Mouse (Mus musculus) hindbrain, embryonic 15.5 days (tissue): ENCODE results near the gene Cdk1. TPM values are rescaled to one million over a fixed set of nuclear protein-coding genes. Genes with fewer than 3 reads are reported as not detected.
A peak's percentile ranks its signal among the peaks of the same experiment; 100 is the strongest.

Experiments
- ATAC-seq: fragments of 200-750 bp; cut with Nextera tagmentation; 2 replicates; pipeline ENCODE4 v1.8.0; 2017; ENCODE audit warnings: low read depth, moderate number of reproducible peaks, moderate TSS enrichment; ENCODE audit not compliant: low FRiP score
- H3K27ac ChIP-seq: fragments of 300-500 bp; sonication (generic); replicated peaks from 2 replicates; pipeline ENCODE4 v1.5.1; 2015; ENCODE audit warnings: mild to moderate bottlenecking, inconsistent platforms
- H3K27me3 ChIP-seq: fragments of 300-500 bp; sonication (generic); 2 replicates; pipeline ENCODE4 v1.6.1; 2015; ENCODE audit warnings: control low read depth, inconsistent platforms
- H3K36me3 ChIP-seq: fragments of 300-500 bp; sonication (generic); 2 replicates; pipeline ENCODE4 v1.6.1; 2015; ENCODE audit warnings: control low read depth, inconsistent platforms
- H3K4me1 ChIP-seq: fragments of 300-500 bp; sonication (generic); replicated peaks from 2 replicates; pipeline ENCODE4 v1.6.1; 2015; ENCODE audit warnings: control low read depth, inconsistent platforms
- H3K4me2 ChIP-seq: fragments of 300-500 bp; sonication (generic); 2 replicates; pipeline ENCODE4 v1.6.1; 2015; ENCODE audit warnings: moderate library complexity, mild to moderate bottlenecking, inconsistent platforms
- H3K4me3 ChIP-seq: fragments of 300-500 bp; sonication (generic); 2 replicates; pipeline ENCODE4 v1.5.1; 2015; ENCODE audit warnings: mild to moderate bottlenecking, inconsistent platforms
- H3K9ac ChIP-seq: fragments of 300-500 bp; sonication (generic); 2 replicates; pipeline ENCODE4 v1.6.1; 2015; ENCODE audit warnings: inconsistent platforms
- H3K9me3 ChIP-seq: fragments of 300-500 bp; sonication (generic); 2 replicates; pipeline ENCODE4 v1.6.1; 2016; ENCODE audit warnings: control low read depth, inconsistent platforms
- WGBS: fragments of 180-500 bp; shearing (Covaris S2); methylation state at CpG from one replicate; pipeline ENCODE4 v1.1.7; 2015; 5-methylcytosine and 5-hydroxymethylcytosine counted together
- polyA plus RNA-seq: library from polyadenylated mRNA; unstranded; fragments of >200 nt; fragmentation: Nextera tagmentation; extraction: Ambion mirVana; gene quantifications from 2 replicates; pipeline ENCODE4 v1.2.1, GENCODE M21; 2015

The Cdk1 gene
- polyA plus RNA-seq, 1 experiment from 2014 or later: 77.9 TPM

DNA sequence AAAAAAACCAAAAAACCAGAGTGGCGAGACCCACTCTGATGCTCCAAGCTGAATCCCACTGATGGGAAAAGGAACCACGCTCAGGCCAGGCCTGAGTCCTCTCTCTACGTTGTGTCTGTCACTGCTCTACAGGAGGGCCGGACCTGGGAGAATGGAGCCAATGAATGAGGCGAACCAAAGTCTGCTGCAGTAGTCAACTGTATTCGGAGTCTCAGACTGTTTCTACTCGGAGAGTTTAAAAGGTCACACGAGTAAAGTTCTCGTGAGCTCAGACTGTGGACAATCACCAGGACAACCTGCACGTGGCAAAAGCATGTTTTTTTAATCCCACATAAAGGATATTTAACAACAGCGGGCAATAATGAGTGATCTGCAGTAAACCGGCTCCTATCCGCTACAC lies 28.8 kb downstream of the Cdk1 start:
- H3K4me3 ChIP-seq: no peak overlapping the region
- WGBS: 81% methylated on average over 13 of the region's 13 CpGs
- no peaks in the 10 kb centered on the region for H3K27me3 ChIP-seq
- H3K36me3 ChIP-seq: no peaks in the 10 kb centered on the region
- H3K27ac ChIP-seq: no peak overlapping the region
- no peak for ATAC-seq
- H3K4me2 ChIP-seq: no peak overlapping the region
- H3K9ac ChIP-seq: no peak overlapping the region
- no peaks in the 10 kb centered on the region for H3K9me3 ChIP-seq
- H3K4me1 ChIP-seq: peaks cover 6% of the 10 kb centered on the region; the same call in 1 of the 2 replicates

DNA sequence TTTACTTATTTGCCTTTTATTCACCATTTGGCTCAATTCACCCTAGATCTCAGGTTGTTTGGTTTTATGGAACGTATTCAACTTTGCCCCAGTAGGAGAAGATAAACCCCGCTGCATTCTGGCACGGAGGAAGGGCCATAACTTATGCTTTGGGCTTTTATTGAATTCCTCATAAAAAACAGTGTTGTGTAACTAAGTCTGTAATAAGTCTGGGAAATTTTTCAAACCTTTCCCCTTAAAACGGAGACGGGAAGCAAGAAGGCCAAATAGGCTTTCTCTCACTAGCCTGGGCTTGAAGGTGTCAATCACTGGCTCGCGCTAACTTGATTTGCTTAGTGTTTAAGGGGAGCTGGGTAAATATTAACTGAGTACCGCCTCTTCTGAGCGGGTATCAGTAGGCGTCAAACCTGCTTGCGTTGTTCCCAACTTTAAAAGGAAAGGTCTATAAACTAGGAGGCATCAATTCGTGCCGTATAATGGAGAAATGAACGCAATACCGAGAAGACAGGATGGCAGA lies 31.2 kb downstream of the Cdk1 start:
- H3K4me2 ChIP-seq: peak overlapping the region; percentile 18; the same call in 1 of the 2 replicates
- H3K4me3 ChIP-seq: no peak overlapping the region
- no peaks in the 10 kb centered on the region for H3K4me1 ChIP-seq
- H3K36me3 ChIP-seq: no peaks in the 10 kb centered on the region
- no peak overlapping the region for H3K9ac ChIP-seq
- H3K27ac ChIP-seq: no peak overlapping the region
- WGBS: 43% methylated on average over 15 of the region's 15 CpGs
- no peak for ATAC-seq
- no peaks in the 10 kb centered on the region for H3K9me3 ChIP-seq
- H3K27me3 ChIP-seq: no peaks in the 10 kb centered on the region

DNA sequence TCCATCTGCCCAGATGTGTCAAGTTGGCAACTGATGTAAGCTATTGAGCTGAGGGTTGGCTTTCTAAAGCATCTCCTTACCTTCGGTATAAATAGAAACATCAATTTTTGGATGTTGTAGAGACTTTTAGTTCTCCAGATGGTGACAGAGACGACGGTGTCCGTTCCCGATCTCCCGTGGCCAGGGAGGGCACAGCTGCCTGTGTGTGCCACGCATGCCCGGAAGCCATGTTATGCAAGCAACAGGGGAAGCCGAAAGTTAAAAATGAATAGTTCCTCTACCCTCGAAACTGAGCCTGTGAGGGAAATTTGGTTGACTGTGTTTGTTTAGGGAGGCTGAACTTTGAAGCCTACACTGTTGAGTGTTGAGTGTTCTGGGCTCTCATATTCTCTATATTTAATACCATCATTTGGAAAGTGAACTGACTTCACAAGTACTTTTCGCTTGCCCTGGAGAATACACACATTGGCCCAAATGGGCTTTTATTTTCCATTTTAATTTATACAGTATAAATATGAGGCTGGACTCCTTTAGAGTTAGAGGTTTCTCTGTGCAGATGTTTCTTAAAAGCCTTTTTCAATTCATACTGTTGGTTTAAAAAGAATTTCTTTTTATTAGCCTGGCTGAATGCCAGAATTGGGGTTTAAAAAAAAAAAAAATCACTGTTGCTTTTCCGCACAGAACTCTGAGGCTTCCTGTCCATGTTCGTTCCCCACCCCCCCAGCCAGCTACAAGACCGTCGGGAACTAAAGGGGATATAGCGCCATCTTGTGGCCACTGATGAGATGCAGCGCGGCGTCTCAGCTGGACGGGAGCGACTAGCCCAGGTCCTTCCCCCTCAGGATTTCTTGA lies 31.8 kb downstream of the Cdk1 start:
- no peaks in the 10 kb centered on the region for H3K27me3 ChIP-seq
- H3K4me3 ChIP-seq: no peak overlapping the region
- H3K4me2 ChIP-seq: peak overlapping the region; percentile 18; the same call in 1 of the 2 replicates
- H3K9me3 ChIP-seq: no peaks in the 10 kb centered on the region
- H3K27ac ChIP-seq: no peak overlapping the region
- no peaks in the 10 kb centered on the region for H3K4me1 ChIP-seq
- peak; percentile 69; the same call in 1 of the 2 replicates for ATAC-seq
- H3K36me3 ChIP-seq: no peaks in the 10 kb centered on the region
- no peak overlapping the region for H3K9ac ChIP-seq
- WGBS: 44% methylated on average over 21 of the region's 21 CpGs

DNA sequence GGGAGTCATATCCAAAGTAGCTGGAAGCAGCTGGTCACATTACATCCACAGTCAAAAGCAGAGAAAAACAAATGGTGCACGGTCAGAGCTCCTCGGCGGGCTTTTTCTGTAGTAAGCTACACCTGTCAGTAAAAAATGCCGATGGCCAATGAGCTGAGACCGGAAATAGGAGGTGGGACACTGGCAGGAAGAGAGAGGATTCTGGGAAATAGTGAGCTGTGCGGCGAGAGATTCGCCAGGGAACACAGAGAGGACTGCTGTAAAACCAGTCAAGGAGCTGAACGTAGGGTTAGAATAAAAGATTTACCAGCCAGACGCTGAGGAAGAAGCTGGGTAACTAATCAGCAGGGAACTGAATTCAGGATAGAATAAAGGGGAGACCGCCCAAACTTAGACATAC lies 34.2 kb downstream of the Cdk1 start:
- no peaks in the 10 kb centered on the region for H3K27me3 ChIP-seq
- H3K4me2 ChIP-seq: no peak overlapping the region

DNA sequence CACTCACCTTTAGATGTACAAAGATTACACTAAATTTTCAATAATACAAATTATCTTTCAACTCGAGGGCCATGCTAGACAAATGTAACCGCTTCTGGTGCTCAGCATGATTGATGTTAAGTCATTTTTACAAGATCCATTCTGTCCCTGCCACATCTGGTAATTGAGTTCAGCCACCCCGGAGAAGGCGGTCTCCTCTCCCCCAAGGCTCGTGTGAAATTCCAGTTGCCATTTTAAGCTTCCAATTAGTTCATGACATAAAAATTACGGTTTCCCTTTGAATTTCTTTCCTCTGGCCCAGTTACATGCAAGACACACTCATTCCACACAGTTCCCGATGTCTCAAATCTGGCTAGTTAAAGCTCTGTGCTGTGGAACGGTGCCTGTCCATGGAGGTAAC lies 38.8 kb downstream of the Cdk1 start:
- WGBS: 62% methylated on average over 8 of the region's 8 CpGs
- H3K4me3 ChIP-seq: no peak overlapping the region
- no peak for ATAC-seq

More for the DNA sequence above, 34.2 kb downstream of the Cdk1 start:
- no peaks in the 10 kb centered on the region for H3K4me1 ChIP-seq
- no peak overlapping the region for H3K9ac ChIP-seq
- H3K36me3 ChIP-seq: no peaks in the 10 kb centered on the region
- ATAC-seq: no peak
- H3K4me3 ChIP-seq: no peak overlapping the region
- H3K27ac ChIP-seq: no peak overlapping the region
- no peaks in the 10 kb centered on the region for H3K9me3 ChIP-seq
- WGBS: 85% methylated on average over 11 of the region's 11 CpGs

DNA sequence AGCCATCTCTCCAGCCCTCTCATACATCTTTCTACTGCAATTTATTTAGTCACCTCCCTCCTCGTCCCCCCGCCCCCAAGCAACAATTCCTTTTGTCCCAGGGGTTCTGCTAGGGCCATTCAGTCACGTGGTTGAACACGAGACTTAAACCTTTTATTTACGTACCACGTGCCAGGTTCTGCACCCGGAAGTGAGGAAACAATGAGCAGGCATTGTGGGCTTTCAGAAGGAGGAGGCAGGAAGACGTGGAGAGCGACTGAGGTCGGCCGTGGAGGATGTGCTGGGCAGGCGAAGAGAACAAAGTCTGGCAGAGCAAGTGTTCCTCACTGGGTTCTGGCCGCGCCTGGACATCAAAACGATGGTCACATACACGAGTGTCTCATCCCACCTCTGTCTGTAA lies 40.9 kb downstream of the Cdk1 start:
- H3K4me3 ChIP-seq: no peak overlapping the region
- H3K9me3 ChIP-seq: no peaks in the 10 kb centered on the region
- no peak overlapping the region for H3K27ac ChIP-seq
- no peak for ATAC-seq
- H3K36me3 ChIP-seq: no peaks in the 10 kb centered on the region
- 66% methylated on average over 16 of the region's 16 CpGs for WGBS
- no peaks in the 10 kb centered on the region for H3K4me1 ChIP-seq
- H3K9ac ChIP-seq: no peak overlapping the region
- H3K27me3 ChIP-seq: no peaks in the 10 kb centered on the region
- H3K4me2 ChIP-seq: no peak overlapping the region

More for the DNA sequence above, 38.8 kb downstream of the Cdk1 start:
- Histone ChIP-seq H3K9ac (no peak overlapping the region), H3K4me1 (no peaks in the 10 kb centered on the region), H3K4me2 (no peak overlapping the region), H3K36me3 (no peaks in the 10 kb centered on the region), H3K27ac (no peak overlapping the region), H3K9me3 (no peaks in the 10 kb centered on the region), H3K27me3 (no peaks in the 10 kb centered on the region)

DNA sequence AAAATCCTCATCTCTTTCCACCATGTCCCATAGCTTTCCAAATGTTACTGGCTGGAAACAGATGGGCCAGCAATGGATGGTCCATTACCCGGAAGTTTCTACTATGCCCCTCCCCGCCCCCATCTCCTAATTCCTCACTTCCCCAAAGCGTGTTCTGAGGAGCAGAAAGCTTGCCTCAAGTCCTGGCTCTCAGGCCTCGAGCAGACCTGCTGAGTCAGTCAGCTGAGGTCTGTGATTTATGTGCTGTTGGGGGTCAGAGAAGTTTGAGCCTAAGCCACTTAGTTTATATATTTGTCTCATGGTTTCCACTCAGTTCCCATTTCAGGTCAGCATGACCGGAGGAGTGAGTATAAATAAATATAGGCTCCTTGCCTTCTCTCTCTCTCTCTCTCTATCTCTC lies 43.6 kb downstream of the Cdk1 start:
- Histone ChIP-seq H3K4me3 (no peak overlapping the region), H3K27ac (no peak overlapping the region), H3K27me3 (no peaks in the 10 kb centered on the region), H3K4me2 (no peak overlapping the region), H3K36me3 (no peaks in the 10 kb centered on the region), H3K9me3 (no peaks in the 10 kb centered on the region), H3K9ac (no peak overlapping the region), H3K4me1 (no peaks in the 10 kb centered on the region)
- no peak for ATAC-seq
- 79% methylated on average over 5 of the region's 5 CpGs for WGBS

DNA sequence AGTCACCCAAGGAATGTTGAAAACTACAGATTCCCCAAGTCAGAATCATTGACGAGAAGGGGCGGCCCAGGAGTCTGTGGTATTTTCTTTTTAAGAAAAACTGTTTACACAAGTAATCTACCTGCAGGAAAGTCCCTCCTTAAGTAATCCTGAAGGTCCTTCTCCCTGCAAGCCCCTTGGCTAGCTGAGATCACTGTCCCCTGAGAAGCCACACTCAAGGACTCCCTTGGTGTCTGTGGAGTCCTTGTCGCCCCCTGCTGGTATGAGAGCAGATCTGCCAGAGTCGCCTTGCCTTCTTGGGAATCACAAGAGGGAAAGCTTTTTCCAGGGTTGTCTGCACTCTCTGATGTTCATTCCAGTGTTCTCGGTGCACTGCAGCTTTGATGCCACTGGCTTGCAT lies 45.7 kb downstream of the Cdk1 start:
- H3K9ac ChIP-seq: no peak overlapping the region
- H3K27me3 ChIP-seq: no peaks in the 10 kb centered on the region
- H3K4me2 ChIP-seq: no peak overlapping the region
- H3K9me3 ChIP-seq: no peaks in the 10 kb centered on the region
- H3K36me3 ChIP-seq: no peaks in the 10 kb centered on the region
- H3K27ac ChIP-seq: no peak overlapping the region
- ATAC-seq: no peak
- 46% methylated on average over 5 of the region's 5 CpGs for WGBS
- H3K4me3 ChIP-seq: no peak overlapping the region
- H3K4me1 ChIP-seq: no peaks in the 10 kb centered on the region

DNA sequence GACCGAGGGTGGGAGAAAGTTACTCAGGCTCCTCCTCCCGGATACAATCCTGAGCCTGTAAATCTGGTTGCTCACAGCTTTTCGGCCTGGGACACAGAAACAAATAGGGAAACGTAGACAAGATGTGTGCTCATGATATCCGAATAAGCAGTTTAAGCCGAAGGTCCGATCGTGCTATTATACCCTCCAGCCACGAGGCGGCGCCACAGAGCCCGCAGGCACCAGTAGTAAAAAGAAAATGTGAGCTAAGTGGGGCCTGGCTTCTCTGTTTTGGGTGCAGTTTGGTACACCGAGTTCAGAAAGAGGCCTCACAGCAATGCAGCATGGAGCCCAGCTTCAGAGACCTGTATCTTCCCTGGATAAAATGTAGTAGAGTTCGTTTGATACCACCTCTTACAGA lies 46.5 kb downstream of the Cdk1 start:
- Histone ChIP-seq H3K4me2 (no peak overlapping the region), H3K9me3 (no peaks in the 10 kb centered on the region), H3K27me3 (no peaks in the 10 kb centered on the region), H3K9ac (no peak overlapping the region), H3K36me3 (no peaks in the 10 kb centered on the region), H3K4me3 (no peak overlapping the region), H3K27ac (no peak overlapping the region), H3K4me1 (no peaks in the 10 kb centered on the region)
- 67% methylated on average over 14 of the region's 14 CpGs for WGBS
- ATAC-seq: no peak

DNA sequence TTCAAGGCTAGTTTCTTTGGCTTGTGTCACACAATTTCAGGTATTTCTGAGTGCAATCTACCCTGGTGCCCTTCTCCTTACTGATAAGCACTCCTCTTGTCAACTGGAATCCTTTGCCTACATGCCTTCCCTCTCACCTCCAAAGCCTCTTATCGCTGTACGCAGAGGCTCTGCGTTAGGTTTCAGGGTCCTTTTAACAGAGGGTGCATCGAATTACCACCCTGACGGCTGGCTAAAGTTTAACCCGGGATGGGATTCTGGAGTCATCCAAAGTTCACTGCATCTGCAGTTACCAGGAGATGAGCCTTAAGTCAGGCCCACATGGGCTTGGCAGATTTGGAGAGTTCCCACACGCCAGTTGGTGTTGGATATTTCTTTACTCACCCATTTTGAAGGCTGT lies 47.1 kb downstream of the Cdk1 start:
- H3K4me3 ChIP-seq: no peak overlapping the region
- H3K36me3 ChIP-seq: no peaks in the 10 kb centered on the region
- no peaks in the 10 kb centered on the region for H3K27me3 ChIP-seq
- no peak overlapping the region for H3K4me2 ChIP-seq
- WGBS: 59% methylated on average over 7 of the region's 7 CpGs
- no peaks in the 10 kb centered on the region for H3K4me1 ChIP-seq
- ATAC-seq: no peak
- no peak overlapping the region for H3K27ac ChIP-seq
- no peak overlapping the region for H3K9ac ChIP-seq
- H3K9me3 ChIP-seq: no peaks in the 10 kb centered on the region

DNA sequence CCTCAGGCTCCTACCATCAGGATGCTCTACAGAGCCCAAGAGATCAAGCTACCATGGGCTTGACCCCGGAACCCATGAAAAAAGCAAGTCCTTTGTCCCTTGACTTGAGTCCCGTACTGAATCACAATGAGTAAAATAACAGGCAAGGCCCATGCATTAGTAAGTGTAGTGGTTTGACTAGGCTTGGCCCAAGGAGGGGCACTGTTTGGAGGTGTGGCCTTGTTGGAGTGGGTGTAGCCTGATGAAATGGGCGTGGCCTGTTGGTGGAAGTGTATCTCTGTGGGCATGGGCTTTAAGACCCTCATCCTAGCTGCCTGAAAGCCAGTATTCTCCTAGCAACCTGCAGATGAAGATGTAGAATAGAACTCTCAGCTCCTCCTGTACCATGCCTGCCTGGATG lies 47.9 kb downstream of the Cdk1 start:
- no peak overlapping the region for H3K27ac ChIP-seq
- 81% methylated on average over 3 of the region's 3 CpGs for WGBS
- no peak overlapping the region for H3K4me3 ChIP-seq
- no peaks in the 10 kb centered on the region for H3K27me3 ChIP-seq
- H3K4me2 ChIP-seq: no peak overlapping the region
- no peaks in the 10 kb centered on the region for H3K4me1 ChIP-seq
- no peak overlapping the region for H3K9ac ChIP-seq
- no peaks in the 10 kb centered on the region for H3K9me3 ChIP-seq
- H3K36me3 ChIP-seq: no peaks in the 10 kb centered on the region
- no peak for ATAC-seq

DNA sequence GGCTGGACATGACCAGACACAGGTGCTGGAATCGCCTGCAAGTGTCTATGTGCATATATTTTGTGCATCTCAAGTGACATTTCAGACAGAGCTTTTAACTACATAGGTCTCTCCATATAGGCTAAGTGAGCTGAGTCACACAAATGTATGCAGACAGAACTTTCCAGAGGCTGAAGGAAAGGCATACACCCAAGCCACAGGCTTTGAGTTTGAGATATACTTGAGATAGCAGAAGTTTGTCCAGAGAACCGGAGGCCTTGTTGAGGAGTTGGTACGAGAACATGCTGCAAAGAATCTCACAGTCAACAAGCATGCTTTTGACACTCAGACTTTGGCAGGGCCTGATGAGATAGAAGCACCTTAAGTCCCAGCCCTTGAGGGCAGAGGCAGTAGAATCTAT lies 50.1 kb downstream of the Cdk1 start:
- ATAC-seq: no peak
- H3K4me3 ChIP-seq: no peak overlapping the region
- H3K9ac ChIP-seq: no peak overlapping the region
- H3K36me3 ChIP-seq: no peaks in the 10 kb centered on the region
- no peaks in the 10 kb centered on the region for H3K9me3 ChIP-seq
- no peaks in the 10 kb centered on the region for H3K4me1 ChIP-seq
- no peaks in the 10 kb centered on the region for H3K27me3 ChIP-seq
- no peak overlapping the region for H3K27ac ChIP-seq
- H3K4me2 ChIP-seq: no peak overlapping the region
- WGBS: 90% methylated on average over 3 of the region's 3 CpGs
